8 mouse cellular contexts compared by ENCODE assay signal in the genomic region with DNA sequence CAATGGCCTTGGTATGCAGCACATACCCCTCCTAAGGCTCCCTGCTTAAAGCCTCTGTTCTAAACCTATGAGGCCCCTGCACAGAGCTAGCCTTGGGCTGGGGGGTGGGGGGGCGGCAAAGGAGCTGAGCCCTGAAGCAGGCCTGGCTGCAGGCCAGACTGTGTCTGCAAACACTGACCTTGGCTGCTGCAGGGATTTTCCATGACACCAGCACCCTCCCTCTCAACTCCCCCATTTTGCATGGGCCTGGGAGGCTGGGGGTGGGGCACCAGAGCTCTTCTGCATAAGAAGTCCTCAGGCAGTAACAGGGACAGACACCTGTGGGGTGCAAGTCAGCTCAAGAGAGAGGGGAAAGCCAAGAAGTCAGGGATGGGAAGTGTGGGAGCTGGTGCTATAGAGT. TPM values are rescaled to one million over a fixed set of nuclear protein-coding genes. Genes with fewer than 3 reads are reported as not detected.
DNase-seq lines count a peak whose midpoint lies in the region; ATAC-seq and TF ChIP-seq lines count a peak whose summit lies in the region.

No protein-coding gene starts in this region.

- H3K9ac ChIP-seq in liver, embryonic 15.5 days, result no peak overlapping the region
- no peak overlapping the region for H3K9ac ChIP-seq in forebrain, postnatal 0 days

- peaks cover 3% of the 10 kb centered on the region for H3K27me3 ChIP-seq in liver, embryonic 15.5 days
- H3K27me3 ChIP-seq in forebrain, postnatal 0 days (ENCODE audit: insufficient read depth, low read length), result no peaks in the 10 kb centered on the region

- H3K4me3 ChIP-seq in liver, embryonic 15.5 days (replicated peaks), result no peak overlapping the region
- no peak overlapping the region for H3K4me3 ChIP-seq in forebrain, postnatal 0 days (ENCODE audit: low read depth, low read length)

- H3K4me1 ChIP-seq in liver, embryonic 15.5 days (replicated peaks), result peaks cover 23% of the 10 kb centered on the region
- H3K4me1 ChIP-seq in forebrain, postnatal 0 days (ENCODE audit: insufficient read depth), result no peaks in the 10 kb centered on the region

- peak; percentile 25 for DNase-seq in MN1 (ENCODE audit: low spot score)
- peak; percentile 89 for DNase-seq in adrenal gland, postnatal 25 days
- peak; percentile 90 for DNase-seq in heart, postnatal 4 days
- DNase-seq in layer of hippocampus, adult 9-10 months (ENCODE audit: low spot score), result no peak
- DNase-seq in retina, embryonic 14.5 days (ENCODE audit: low spot score), result no peak
- DNase-seq in left cerebral cortex, adult 11 months (ENCODE audit: low spot score), result no peak
- DNase-seq in forebrain, postnatal 0 days, result no peak

- peak; percentile 36; the same call in 1 of the 2 replicates for ATAC-seq in liver, embryonic 15.5 days (ENCODE audit: insufficient read depth)
- no peak for ATAC-seq in forebrain, postnatal 0 days

- 33% methylated on average over 1 of the region's 1 CpGs for WGBS in liver, embryonic 15.5 days (ENCODE audit: insufficient replicate concordance)
- WGBS in forebrain, postnatal 0 days, result 13% methylated on average over 1 of the region's 1 CpGs

- no peak for TF ChIP-seq CTCF in forebrain, postnatal 0 days (IDR thresholded peaks at IDR 0.05; ENCODE audit: low read depth)

- no peaks in the 10 kb centered on the region for H3K36me3 ChIP-seq in liver, embryonic 15.5 days (replicated peaks)
- no peaks in the 10 kb centered on the region for H3K36me3 ChIP-seq in forebrain, postnatal 0 days (ENCODE audit: insufficient read depth)

- no peaks in the 10 kb centered on the region for H3K9me3 ChIP-seq in liver, embryonic 15.5 days (replicated peaks)
- H3K9me3 ChIP-seq in forebrain, postnatal 0 days (ENCODE audit: low read length), result no peaks in the 10 kb centered on the region

- no peak overlapping the region for H3K27ac ChIP-seq in liver, embryonic 15.5 days (replicated peaks)
- H3K27ac ChIP-seq in forebrain, postnatal 0 days (ENCODE audit: low read depth, low read length), result no peak overlapping the region

- H3K4me2 ChIP-seq in liver, embryonic 15.5 days, result no peak overlapping the region
- no peak overlapping the region for H3K4me2 ChIP-seq in forebrain, postnatal 0 days (ENCODE audit: low read depth)

RNA-seq across cellular contexts. Expression of gene Kcnk3, which starts 26.3 kb away (rescaled TPM):
- total RNA-seq in adrenal gland, postnatal 25 days (2021), result 1,220 and 1,477 TPM in 2 replicates
- total RNA-seq in heart, postnatal 4 days (2021), result 100 to 1,000 TPM; 145 TPM
- polyA plus RNA-seq in liver, embryonic 15.5 days (2015; fragmentation: Nextera tagmentation; extraction: Ambion mirVana), result 0.17 and 0.26 TPM in 2 replicates
- 10.8 and 13.1 TPM in 2 replicates for total RNA-seq in forebrain, postnatal 0 days (2014; rRNA removed)
- polyA plus RNA-seq in forebrain, postnatal 0 days (2015; fragmentation: Nextera tagmentation; extraction: Ambion mirVana), result 6.4 and 7.0 TPM in 2 replicates

RNA-seq across cellular contexts. Expression of gene Slc35f6, which starts 33.5 kb away (rescaled TPM):
- 51.4 and 52.6 TPM in 2 replicates for total RNA-seq in adrenal gland, postnatal 25 days (2021)
- total RNA-seq in heart, postnatal 4 days (2021), result 10 to 100 TPM; 35.1 to 38.5 TPM
- polyA plus RNA-seq in liver, embryonic 15.5 days (2015; fragmentation: Nextera tagmentation; extraction: Ambion mirVana), result 10.7 and 11.6 TPM in 2 replicates
- total RNA-seq in forebrain, postnatal 0 days (2014; rRNA removed), result 31.5 and 48.7 TPM in 2 replicates
- 19.2 and 24.3 TPM in 2 replicates for polyA plus RNA-seq in forebrain, postnatal 0 days (2015; fragmentation: Nextera tagmentation; extraction: Ambion mirVana)

RNA-seq across cellular contexts. Expression of gene Cenpa, which starts 52.4 kb away (rescaled TPM):
- total RNA-seq in adrenal gland, postnatal 25 days (2021), result 15.1 and 19.2 TPM in 2 replicates
- 100 to 1,000 TPM; 141 to 145 TPM for total RNA-seq in heart, postnatal 4 days (2021)
- 180 and 194 TPM in 2 replicates for polyA plus RNA-seq in liver, embryonic 15.5 days (2015; fragmentation: Nextera tagmentation; extraction: Ambion mirVana)
- 15.1 and 15.5 TPM in 2 replicates for total RNA-seq in forebrain, postnatal 0 days (2014; rRNA removed)
- 42.4 and 45.5 TPM in 2 replicates for polyA plus RNA-seq in forebrain, postnatal 0 days (2015; fragmentation: Nextera tagmentation; extraction: Ambion mirVana)

Comparison
In these comparisons a context has a peak if more than half of its experiments do, and no peak if none do; other contexts are left out.
1. DNase-seq: peak in MN1 (single experiment), adrenal gland, postnatal 25 days (single experiment) and heart, postnatal 4 days (single experiment); none in layer of hippocampus, adult 9-10 months (single experiment), retina, embryonic 14.5 days (single experiment), left cerebral cortex, adult 11 months (single experiment) and forebrain, postnatal 0 days (single experiment).
2. RNA of gene Kcnk3, which starts 26.3 kb away (total RNA-seq): 1,220 to 1,477 TPM in adrenal gland, postnatal 25 days and 145 TPM in heart, postnatal 4 days; 10.8 to 13.1 TPM in forebrain, postnatal 0 days; every median in the first group is over 10 times any median in the second.